Mouse (Mus musculus): Measurements from ENCODE around the gene Stk10.

DNA sequence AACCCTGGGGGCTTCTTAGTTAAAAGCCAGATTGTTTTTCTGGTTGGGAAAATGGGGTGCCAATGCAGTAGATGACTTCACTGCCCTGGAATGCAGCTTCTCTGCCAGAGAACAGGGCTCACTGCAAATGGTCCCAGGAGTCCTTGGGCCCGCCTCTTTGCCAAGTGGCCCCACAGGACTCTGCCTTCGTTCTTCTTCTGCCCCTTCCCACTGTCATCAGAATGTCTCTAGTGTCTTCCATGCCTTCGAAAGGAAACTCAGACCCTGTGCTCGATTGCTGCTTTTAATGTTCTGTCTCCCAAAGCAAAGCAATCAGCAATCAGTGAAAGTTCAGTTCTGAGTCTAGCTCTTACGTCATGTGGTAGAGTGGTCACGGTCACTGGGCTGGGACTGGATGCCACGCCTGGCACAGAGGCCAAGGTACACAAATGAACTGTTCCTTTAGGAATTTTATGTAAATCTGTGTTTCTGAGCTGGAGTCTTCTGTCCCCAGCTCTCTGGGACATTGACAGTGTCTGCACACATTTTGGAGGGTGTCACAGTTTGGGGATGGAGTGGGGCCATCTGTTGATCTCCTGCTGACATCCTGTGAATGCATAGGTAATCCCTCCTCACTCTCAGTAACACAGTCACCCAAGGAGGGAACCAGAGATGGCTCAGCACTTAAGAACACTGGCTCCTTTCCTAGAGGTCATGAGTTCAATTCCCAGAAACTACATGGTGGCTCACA, 72.2 kb downstream of the Stk10 start:
- TF ChIP-seq CTCF (IDR thresholded peaks at IDR 0.05; ENCODE audit: low read depth, low read length) = no peak
- TF ChIP-seq POLR2A (IDR thresholded peaks at IDR 0.05; ENCODE audit: borderline replicate concordance, low read depth, low read length) = no peak
